Mouse (Mus musculus) MEL (cell line): ENCODE measurements around the gene Fam131b. TPM values are rescaled to one million over a fixed set of nuclear protein-coding genes. Genes with fewer than 3 reads are reported as not detected.

Experiments used
- DNase-seq: peaks from one replicate; pipeline ENCODE4 v3.0.0; 2011; ENCODE audit warnings: low read depth, low spot score
- H3K27ac ChIP-seq: 2 replicates; pipeline ENCODE4 v1.5.1; 2012; ENCODE audit warnings: low read depth, mild to moderate bottlenecking, control low read depth, low read length, moderate library complexity; ENCODE audit not compliant: control insufficient read depth
- H3K27me3 ChIP-seq, 2 experiments: fragments of 150-350 bp in 1 of 2; sonication (generic) in 1 of 2; 2 replicates each; pipeline ENCODE4 v1.6.1; 2012; ENCODE audit warnings: low read length in 2 of 2, mild to moderate bottlenecking in 2 of 2, improper control_type of control experiment in 1 of 2, moderate library complexity in 1 of 2; ENCODE audit not compliant: insufficient read depth in 2 of 2, control insufficient read depth in 1 of 2
- H3K36me3 ChIP-seq, 2 experiments: 2 replicates each; pipeline ENCODE4 v1.6.1; 2012 to 2014; ENCODE audit warnings: low read length in 2 of 2, improper control_type of control experiment in 1 of 2, inconsistent platforms in 1 of 2, mild to moderate bottlenecking in 1 of 2; ENCODE audit not compliant: insufficient read depth in 2 of 2, control insufficient read depth in 1 of 2
- H3K4me1 ChIP-seq, 2 experiments: fragments of 150-350 bp in 1 of 2; sonication (generic) in 1 of 2; 2 replicates each; pipeline ENCODE4 v1.6.1; 2012; ENCODE audit warnings: low read length in 2 of 2, improper control_type of control experiment in 1 of 2, mild to moderate bottlenecking in 1 of 2; ENCODE audit not compliant: insufficient read depth in 2 of 2, control insufficient read depth in 1 of 2
- H3K4me3 ChIP-seq, 2 experiments: fragments of 150-350 bp in 1 of 2; sonication (generic) in 1 of 2; 2 replicates each; pipeline ENCODE4 v1.5.1; 2012; ENCODE audit warnings: low read depth in 2 of 2, low read length in 2 of 2, mild to moderate bottlenecking in 2 of 2, moderate library complexity in 2 of 2, control low read depth in 1 of 2, improper control_type of control experiment in 1 of 2; ENCODE audit not compliant: control insufficient read depth in 1 of 2, insufficient read depth in 1 of 2
- H3K79me2 ChIP-seq: 2 replicates; pipeline ENCODE4 v1.6.1; 2012; ENCODE audit warnings: mild to moderate bottlenecking, low read length, moderate library complexity; ENCODE audit not compliant: control insufficient read depth, poor library complexity, insufficient read depth
- H3K9ac ChIP-seq: 2 replicates; pipeline ENCODE4 v1.6.1; 2012; ENCODE audit warnings: low read depth, mild to moderate bottlenecking, control low read depth, low read length, moderate library complexity; ENCODE audit not compliant: control insufficient read depth, poor library complexity, severe bottlenecking
- H3K9me3 ChIP-seq: fragments of 150-350 bp; sonication (generic); replicated peaks from 2 replicates; pipeline ENCODE4 v1.6.1; 2012; ENCODE audit warnings: mild to moderate bottlenecking, low read length, improper control_type of control experiment, moderate library complexity; ENCODE audit not compliant: insufficient read depth
- BHLHE40 ChIP-seq: IDR thresholded peaks from 2 replicates; pipeline ENCODE4 v1.6.1; 2012; ENCODE audit warnings: low read depth, mild to moderate bottlenecking, inconsistent platforms, low read length, improper control_type of control experiment, borderline replicate concordance
- CHD1 ChIP-seq: IDR thresholded peaks from 2 replicates; pipeline ENCODE4 v1.6.1; 2012; ENCODE audit warnings: low read depth, mild to moderate bottlenecking, inconsistent platforms, low read length, improper control_type of control experiment
- CHD2 ChIP-seq: IDR thresholded peaks from 2 replicates; pipeline ENCODE4 v1.6.1; 2011; ENCODE audit warnings: low read length, improper control_type of control experiment
- E2F4 ChIP-seq: IDR thresholded peaks from 2 replicates; pipeline ENCODE4 v1.6.1; 2011; ENCODE audit warnings: low read depth, low read length, improper control_type of control experiment, borderline replicate concordance
- ELF1 ChIP-seq: IDR thresholded peaks from 2 replicates; pipeline ENCODE4 v1.6.1; 2014; ENCODE audit warnings: low read depth, mild to moderate bottlenecking, inconsistent platforms, low read length, improper control_type of control experiment, moderate library complexity
- GABPA ChIP-seq: IDR thresholded peaks from 2 replicates; pipeline ENCODE4 v1.6.1; 2012; ENCODE audit warnings: low read depth, mild to moderate bottlenecking, inconsistent platforms, low read length, improper control_type of control experiment, moderate library complexity
- GATA1 ChIP-seq: IDR thresholded peaks from 2 replicates; pipeline ENCODE4 v1.6.1; 2011; ENCODE audit warnings: low read depth, low read length, improper control_type of control experiment
- JUND ChIP-seq: IDR thresholded peaks from 2 replicates; pipeline ENCODE4 v1.6.1; 2011; ENCODE audit warnings: low read depth, mild to moderate bottlenecking, improper control_type of control experiment, low read length
- MAX ChIP-seq: IDR thresholded peaks from 2 replicates; pipeline ENCODE4 v1.6.1; 2011; ENCODE audit warnings: low read length, improper control_type of control experiment
- MAZ ChIP-seq: IDR thresholded peaks from 2 replicates; pipeline ENCODE4 v1.6.1; 2012; ENCODE audit warnings: low read depth, mild to moderate bottlenecking, inconsistent platforms, low read length, improper control_type of control experiment
- MYC ChIP-seq: IDR thresholded peaks from 2 replicates; pipeline ENCODE4 v1.6.1; 2011; ENCODE audit warnings: low read depth, mild to moderate bottlenecking, low read length, improper control_type of control experiment, moderate library complexity
- NRF1 ChIP-seq: IDR thresholded peaks from 2 replicates; pipeline ENCODE4 v1.6.1; 2014; ENCODE audit warnings: low read depth, mild to moderate bottlenecking, inconsistent platforms, low read length, improper control_type of control experiment, moderate library complexity; ENCODE audit not compliant: poor library complexity, insufficient read depth, severe bottlenecking
- POLR2A ChIP-seq, 2 experiments: IDR thresholded peaks; 2 replicates each; pipeline ENCODE4 v1.6.1; 2011 to 2012; ENCODE audit warnings: low read length in 2 of 2, mild to moderate bottlenecking in 2 of 2, control low read depth in 1 of 2, improper control_type of control experiment in 1 of 2, low read depth in 1 of 2, moderate library complexity in 1 of 2; ENCODE audit not compliant: control insufficient read depth in 1 of 2, insufficient read depth in 1 of 2, poor library complexity in 1 of 2
- RAD21 ChIP-seq: IDR thresholded peaks from 2 replicates; pipeline ENCODE4 v1.6.1; 2011; ENCODE audit warnings: mild to moderate bottlenecking, low read depth, low read length, improper control_type of control experiment
- RCOR1 ChIP-seq: IDR thresholded peaks from 2 replicates; pipeline ENCODE4 v1.6.1; 2012; ENCODE audit warnings: low read depth, mild to moderate bottlenecking, inconsistent platforms, low read length, improper control_type of control experiment
- SIN3A ChIP-seq: IDR thresholded peaks from 2 replicates; pipeline ENCODE4 v1.6.1; 2012; ENCODE audit warnings: low read length, improper control_type of control experiment, inconsistent platforms
- SMC3 ChIP-seq: IDR thresholded peaks from 2 replicates; pipeline ENCODE4 v1.6.1; 2011; ENCODE audit warnings: low read depth, low read length, improper control_type of control experiment
- USF1 ChIP-seq: IDR thresholded peaks from 2 replicates; pipeline ENCODE4 v1.6.1; 2014; ENCODE audit warnings: low read depth, mild to moderate bottlenecking, inconsistent platforms, low read length, improper control_type of control experiment, moderate library complexity
- USF2 ChIP-seq, 2 experiments: IDR thresholded peaks; 2 replicates each; pipeline ENCODE4 v1.6.1; 2011 to 2012; ENCODE audit warnings: improper control_type of control experiment in 2 of 2, low read length in 2 of 2, borderline replicate concordance in 1 of 2, inconsistent platforms in 1 of 2, low read depth in 1 of 2, mild to moderate bottlenecking in 1 of 2; ENCODE audit not compliant: insufficient read depth in 1 of 2
- ZC3H11A ChIP-seq: IDR thresholded peaks from 2 replicates; pipeline ENCODE4 v1.6.1; 2012; ENCODE audit warnings: low read depth, mild to moderate bottlenecking, inconsistent platforms, low read length, improper control_type of control experiment
- polyA plus RNA-seq, 2 experiments: library from polyadenylated mRNA; stranded (reverse) in 1 of 2; unstranded in 1 of 2; fragments of >175 nt in 1 of 2; fragments of >200 nt in 1 of 2; gene quantifications; 2 replicates each; pipeline versions ENCODE4 v1.2.1 to v1.2.4; 2012; ENCODE audit warnings: low replicate concordance in 2 of 2, low read depth in 1 of 2; ENCODE audit not compliant: insufficient read length in 2 of 2, insufficient read depth in 1 of 2, missing spikeins in 1 of 2
- total RNA-seq: library from RNA; depleted of rRNA; stranded (reverse); fragments of 300-350 nt; gene quantifications from 2 replicates; pipeline ENCODE4 v1.2.3, GENCODE M21; 2012

The Fam131b gene
- total and polyA plus RNA-seq, 3 experiments: 0.06 TPM; not detected in 2

GRCm38 (mm10) chr6:42359364-42360147, 35.1 kb upstream of the Fam131b start:
- Histone ChIP-seq H3K4me3 (no peak overlapping the region), H3K79me2 (no peaks in the 10 kb centered on the region), H3K4me1 (peaks cover under 1 to 17% of the 10 kb centered on the region in 2 experiments; a peak in 2 of 4 replicates), H3K36me3 (peaks cover 0 to 5% of the 10 kb centered on the region in 2 experiments; a peak in 3 of 4 replicates), H3K27ac (no peak overlapping the region), H3K27me3 (no peaks in the 10 kb centered on the region), H3K9ac (no peak overlapping the region), H3K9me3 (no peaks in the 10 kb centered on the region)
- no peak for DNase-seq
- TF ChIP-seq POLR2A (IDR thresholded peaks at IDR 0.05; ENCODE audit: control insufficient read depth in 1 of 2, insufficient read depth in 1 of 2, low read depth in 1 of 2, low read length in 2 of 2, poor library complexity in 1 of 2) (no peak), GATA1 (no peak), BHLHE40 (no peak), MAX (no peak), USF1 (no peak), CHD1 (no peak), GABPA (no peak), JUND (no peak), ELF1 (no peak), RCOR1 (no peak), ZC3H11A (no peak), RAD21 (no peak), E2F4 (no peak), MAZ (no peak), USF2 (IDR thresholded peaks at IDR 0.05; ENCODE audit: borderline replicate concordance in 1 of 2, insufficient read depth in 1 of 2, low read depth in 1 of 2, low read length in 2 of 2) (no peak), SIN3A (no peak), CHD2 (no peak), MYC (no peak)

- DNase-seq: no peak
Measured at GRCm38 (mm10) chr6:42358901-42359300, 34.5 kb upstream of the Fam131b start.

More at GRCm38 (mm10) chr6:42358901-42359300, 34.5 kb upstream of the Fam131b start:
- TF ChIP-seq SMC3 (no peak), NRF1 (no peak)
- Histone ChIP-seq H3K9ac (no peak overlapping the region), H3K27me3 (no peaks in the 10 kb centered on the region), H3K27ac (no peak overlapping the region), H3K4me3 (no peak overlapping the region), H3K36me3 (peaks cover 0 to 8% of the 10 kb centered on the region in 2 experiments; a peak in 3 of 4 replicates), H3K79me2 (no peaks in the 10 kb centered on the region), H3K4me1 (peaks cover 2 to 24% of the 10 kb centered on the region in 2 experiments; a peak in 2 of 4 replicates), H3K9me3 (no peaks in the 10 kb centered on the region)
